Mouse (Mus musculus): ENCODE results near the gene Slc38a9.

GRCm38 (mm10) chr13:112659986-112660573 lies 471 bp upstream of the Slc38a9 start:
- no peak for TF ChIP-seq CTCF (IDR thresholded peaks at IDR 0.05; ENCODE audit: extremely low read depth, insufficient read length, insufficient replicate concordance, low read depth, low read length)
- no peak for TF ChIP-seq POLR2A (IDR thresholded peaks at IDR 0.05; ENCODE audit: low read depth, low read length)

Measured in small intestine, adult 2 months (tissue).